Mouse (Mus musculus) stomach, embryonic 16.5 days (tissue): ENCODE data around the gene Zfp3. TPM values are rescaled to one million over a fixed set of nuclear protein-coding genes. Genes with fewer than 3 reads are reported as not detected.
"Not testable (repeated sequence)": the region's sequence is repeated elsewhere in the genome, so short reads cannot be mapped to it uniquely, and the experiment has no call there.

Source experiments
- ATAC-seq: fragments of 200-750 bp; cut with Nextera tagmentation; 2 replicates; pipeline ENCODE4 v1.8.0; 2017; ENCODE audit warnings: moderate number of reproducible peaks, moderate TSS enrichment; ENCODE audit not compliant: insufficient read depth, low FRiP score
- H3K27ac ChIP-seq: fragments of 300-500 bp; sonication (generic); 2 replicates; pipeline ENCODE4 v1.5.1; 2014; ENCODE audit warnings: low read length
- H3K27me3 ChIP-seq: fragments of 300-500 bp; sonication (generic); 2 replicates; pipeline ENCODE4 v1.6.1; 2014; ENCODE audit warnings: low read length, control low read depth, mixed read lengths; ENCODE audit not compliant: control insufficient read depth, insufficient read depth
- H3K36me3 ChIP-seq: fragments of 300-500 bp; sonication (generic); 2 replicates; pipeline ENCODE4 v1.6.1; 2014; ENCODE audit warnings: low read length; ENCODE audit not compliant: control insufficient read depth, insufficient read depth
- H3K4me1 ChIP-seq: fragments of 300-500 bp; sonication (generic); 2 replicates; pipeline ENCODE4 v1.6.1; 2014; ENCODE audit warnings: low read length, control low read depth, mixed read lengths; ENCODE audit not compliant: control insufficient read depth, insufficient read depth
- H3K4me2 ChIP-seq: fragments of 300-500 bp; sonication (generic); 2 replicates; pipeline ENCODE4 v1.6.1; 2014; ENCODE audit warnings: low read depth, low read length, mixed read lengths
- H3K4me3 ChIP-seq: fragments of 300-500 bp; sonication (generic); replicated peaks from 2 replicates; pipeline ENCODE4 v1.5.1; 2014; ENCODE audit warnings: mild to moderate bottlenecking, low read length
- H3K9ac ChIP-seq: fragments of 300-500 bp; sonication (generic); 2 replicates; pipeline ENCODE4 v1.6.1; 2014; ENCODE audit warnings: low read length
- H3K9me3 ChIP-seq: fragments of 300-500 bp; sonication (generic); replicated peaks from 2 replicates; pipeline ENCODE4 v1.6.1; 2016; ENCODE audit warnings: low read length, control low read depth; ENCODE audit not compliant: control insufficient read depth
- WGBS: fragments of 180-500 bp; shearing (Covaris S2); extraction: QIAGEN DNeasy Blood & Tissue Kit; methylation state at CpG from one replicate; pipeline ENCODE4 v1.1.7; 2014; 5-methylcytosine and 5-hydroxymethylcytosine counted together
- polyA plus RNA-seq: library from polyadenylated mRNA; unstranded; fragments of >200 nt; fragmentation: Nextera tagmentation; extraction: Ambion mirVana; gene quantifications from 2 replicates; pipeline ENCODE4 v1.2.1, GENCODE M21; 2015

The Zfp3 gene
- polyA plus RNA-seq, 1 experiment from 2014 or later: 5.9 TPM

GRCm38 (mm10) chr11:70776830-70777571 is 13.0 kb downstream of the Zfp3 start:
- peak; percentile 87 for ATAC-seq
- 25% methylated on average over 17 of the region's 17 CpGs for WGBS
- H3K4me1 ChIP-seq: no peaks in the 10 kb centered on the region
- 0 out of 2 replicates have a peak overlapping the region, but pooled peaks have one; percentile 26 for H3K9ac ChIP-seq
- H3K9me3 ChIP-seq: no peaks in the 10 kb centered on the region
- no peak overlapping the region for H3K4me2 ChIP-seq
- H3K27ac ChIP-seq: no peak overlapping the region
- H3K27me3 ChIP-seq: no peaks in the 10 kb centered on the region
- H3K36me3 ChIP-seq: 0 out of 2 replicates have a peak, but pooled peaks cover 3% of the 10 kb centered on the region
- H3K4me3 ChIP-seq: no peak overlapping the region

- Histone ChIP-seq H3K9ac (no peak overlapping the region), H3K36me3 (0 out of 2 replicates have a peak, but pooled peaks cover under 1% of the 10 kb centered on the region), H3K4me2 (no peak overlapping the region), H3K27me3 (no peaks in the 10 kb centered on the region), H3K27ac (no peak overlapping the region), H3K4me3 (no peak overlapping the region), H3K9me3 (no peaks in the 10 kb centered on the region), H3K4me1 (no peaks in the 10 kb centered on the region)
- 59% methylated on average over 6 of the region's 6 CpGs for WGBS
- no peak for ATAC-seq
Measured at GRCm38 (mm10) chr11:70777634-70778033, 13.6 kb downstream of the Zfp3 start.

- H3K4me2 ChIP-seq, H3K4me3 ChIP-seq, H3K27ac ChIP-seq, H3K27me3 ChIP-seq, H3K36me3 ChIP-seq, H3K9ac ChIP-seq, H3K4me1 ChIP-seq, H3K9me3 ChIP-seq, ATAC-seq: not testable (repeated sequence)
- 27% methylated on average over 6 of the region's 6 CpGs for WGBS
Measured at GRCm38 (mm10) chr11:70778058-70778457, 14.0 kb downstream of the Zfp3 start.

GRCm38 (mm10) chr11:70785908-70786307 is 21.9 kb downstream of the Zfp3 start:
- H3K36me3 ChIP-seq: no peaks in the 10 kb centered on the region
- no peak overlapping the region for H3K4me3 ChIP-seq
- no peak overlapping the region for H3K27ac ChIP-seq
- no peak overlapping the region for H3K4me2 ChIP-seq
- 59% methylated on average over 2 of the region's 2 CpGs for WGBS
- no peaks in the 10 kb centered on the region for H3K9me3 ChIP-seq
- no peaks in the 10 kb centered on the region for H3K27me3 ChIP-seq
- no peak overlapping the region for H3K9ac ChIP-seq
- H3K4me1 ChIP-seq: no peaks in the 10 kb centered on the region
- ATAC-seq: no peak

GRCm38 (mm10) chr11:70787052-70787451 is 23.0 kb downstream of the Zfp3 start:
- no peak for ATAC-seq
- Histone ChIP-seq H3K4me3 (no peak overlapping the region), H3K9me3 (no peaks in the 10 kb centered on the region), H3K36me3 (no peaks in the 10 kb centered on the region), H3K27ac (no peak overlapping the region), H3K4me2 (no peak overlapping the region), H3K9ac (no peak overlapping the region), H3K27me3 (no peaks in the 10 kb centered on the region), H3K4me1 (0 out of 2 replicates have a peak, but pooled peaks cover 2% of the 10 kb centered on the region)
- 59% methylated on average over 11 of the region's 11 CpGs for WGBS

- Histone ChIP-seq H3K4me1 (0 out of 2 replicates have a peak, but pooled peaks cover 2% of the 10 kb centered on the region), H3K4me3 (no peak overlapping the region), H3K9ac (no peak overlapping the region), H3K27me3 (no peaks in the 10 kb centered on the region), H3K27ac (no peak overlapping the region), H3K4me2 (no peak overlapping the region), H3K9me3 (no peaks in the 10 kb centered on the region), H3K36me3 (no peaks in the 10 kb centered on the region)
- WGBS: 84% methylated on average over 10 of the region's 10 CpGs
- no peak for ATAC-seq
Measured at GRCm38 (mm10) chr11:70788972-70789655, 25.1 kb downstream of the Zfp3 start.

GRCm38 (mm10) chr11:70790426-70790825 is 26.4 kb downstream of the Zfp3 start:
- Histone ChIP-seq H3K4me3 (no peak overlapping the region), H3K27me3 (no peaks in the 10 kb centered on the region), H3K9me3 (no peaks in the 10 kb centered on the region), H3K4me1 (0 out of 2 replicates have a peak, but pooled peaks cover 2% of the 10 kb centered on the region), H3K4me2 (no peak overlapping the region), H3K27ac (no peak overlapping the region), H3K36me3 (no peaks in the 10 kb centered on the region), H3K9ac (no peak overlapping the region)
- WGBS: 88% methylated on average over 2 of the region's 2 CpGs
- ATAC-seq: no peak

GRCm38 (mm10) chr11:70790874-70791551 is 27.0 kb downstream of the Zfp3 start:
- no peak for ATAC-seq
- Histone ChIP-seq H3K4me2 (no peak overlapping the region), H3K4me1 (0 out of 2 replicates have a peak, but pooled peaks cover 2% of the 10 kb centered on the region), H3K9ac (no peak overlapping the region), H3K36me3 (no peaks in the 10 kb centered on the region), H3K27me3 (no peaks in the 10 kb centered on the region), H3K4me3 (no peak overlapping the region), H3K27ac (no peak overlapping the region), H3K9me3 (no peaks in the 10 kb centered on the region)
- 56% methylated on average over 7 of the region's 7 CpGs for WGBS

- H3K9me3 ChIP-seq: no peaks in the 10 kb centered on the region
- 0 out of 2 replicates have a peak, but pooled peaks cover 2% of the 10 kb centered on the region for H3K4me1 ChIP-seq
- no peaks in the 10 kb centered on the region for H3K27me3 ChIP-seq
- no peak for ATAC-seq
- H3K27ac ChIP-seq: no peak overlapping the region
- WGBS: 91% methylated on average over 5 of the region's 5 CpGs
- no peaks in the 10 kb centered on the region for H3K36me3 ChIP-seq
- H3K9ac ChIP-seq: no peak overlapping the region
- H3K4me3 ChIP-seq: no peak overlapping the region
- no peak overlapping the region for H3K4me2 ChIP-seq
Measured at GRCm38 (mm10) chr11:70791676-70792075, 27.7 kb downstream of the Zfp3 start.
